Mouse (Mus musculus) bone marrow macrophage, adult 2 months (primary cell): ENCODE measurements at regions not wholly inside any gene's neighbourhood (a gene's known extent, or its start where the extent isn't known, plus 50 kb on each side); places are given as distances from the start of the nearest gene placed in this dataset.

Experiments used
- CTCF ChIP-seq: IDR thresholded peaks from 2 replicates; pipeline ENCODE4 v1.5.1; 2012; ENCODE audit warnings: low read depth, mild to moderate bottlenecking, low read length, moderate library complexity
- POLR2A ChIP-seq: IDR thresholded peaks from 2 replicates; pipeline ENCODE4 v1.6.1; 2012; ENCODE audit warnings: mild to moderate bottlenecking, low read depth, low read length, borderline replicate concordance

DNA sequence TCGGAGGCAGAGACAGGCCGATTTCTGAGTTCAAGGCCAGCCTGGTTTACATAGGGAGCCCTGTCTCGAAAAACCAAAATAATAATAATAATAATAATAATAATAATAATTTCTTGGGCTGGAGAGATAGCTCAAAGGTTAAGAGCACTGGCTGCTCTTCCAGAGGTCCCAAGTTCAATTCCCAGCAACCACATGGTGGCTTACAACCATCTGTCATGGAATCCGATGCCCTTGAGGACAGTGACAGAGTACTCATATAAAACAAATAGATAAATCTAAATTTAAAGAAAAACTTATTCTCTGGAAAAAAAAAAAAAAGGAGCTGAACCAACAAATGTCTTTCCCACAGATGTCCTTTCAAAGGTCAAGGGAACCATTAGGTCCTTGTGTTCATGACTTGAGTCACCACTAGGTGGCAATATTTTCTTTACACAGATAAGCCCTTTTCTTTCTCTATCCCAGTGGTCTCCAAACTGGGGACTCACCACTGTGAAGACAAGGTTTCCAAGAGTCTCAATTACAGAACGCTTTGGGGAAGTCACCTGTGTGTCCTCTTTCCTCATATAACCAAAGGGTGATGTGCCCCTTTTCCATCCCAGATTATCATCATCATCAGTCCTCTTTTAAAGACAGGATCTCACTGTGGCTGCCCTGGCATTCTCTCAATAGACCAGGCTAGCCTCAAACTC, 106.1 kb upstream of the Xpo1 start:
- no peak for TF ChIP-seq CTCF
- TF ChIP-seq POLR2A, result no peak
